Mouse (Mus musculus): ENCODE results near the gene Ccdc96.
A peak's percentile ranks its signal among the peaks of the same experiment; 100 is the strongest.

Gene Ccdc96

DNA sequence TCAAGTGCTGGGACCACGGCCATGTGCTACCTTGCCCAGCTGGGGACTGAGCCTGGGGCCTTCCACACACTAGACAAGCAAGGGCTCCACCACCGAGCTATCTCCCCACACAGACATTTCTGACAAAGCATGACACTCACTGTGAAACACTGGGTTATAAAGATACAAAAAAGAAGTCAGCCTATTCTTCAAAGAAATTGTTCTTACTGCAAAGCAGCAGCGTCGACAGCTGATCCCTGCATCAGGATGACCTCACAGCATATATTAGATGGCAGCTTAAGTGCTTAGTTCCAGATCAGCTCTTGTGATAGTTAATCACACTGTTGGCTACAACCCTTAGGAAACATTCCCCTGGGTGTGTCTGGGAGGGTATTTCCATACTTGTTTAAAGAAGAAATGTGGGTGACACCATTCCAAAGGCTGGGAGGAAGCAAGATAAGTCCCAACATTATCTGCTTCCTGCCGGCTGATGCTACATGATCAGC is 38.9 kb downstream of the Ccdc96 start:
- no peak for DNase-seq (ENCODE audit: low read depth in 1 of 2, low spot score in 2 of 2)

DNA sequence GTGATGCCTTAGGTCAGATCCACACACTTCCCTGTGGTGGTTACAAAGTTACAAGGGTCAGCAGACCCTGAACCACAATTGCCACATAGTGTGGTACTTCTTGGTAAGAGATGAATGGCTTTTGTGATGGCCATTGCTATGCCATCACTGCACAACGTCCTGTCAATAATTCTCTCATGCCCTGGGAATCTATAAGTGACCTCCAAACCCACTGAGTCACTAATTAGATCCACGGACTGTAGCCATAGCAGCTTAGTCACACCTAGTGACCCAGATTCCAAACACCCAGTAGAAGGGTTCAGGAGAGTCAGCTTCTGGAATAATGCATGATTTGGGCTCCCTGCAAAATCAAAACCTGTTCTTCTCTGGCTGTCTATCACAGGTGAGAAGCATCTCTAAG is 40.8 kb downstream of the Ccdc96 start:
- no peak for DNase-seq (ENCODE audit: low read depth in 1 of 2, low spot score in 2 of 2)

GRCm38 (mm10) chr5:36526274-36526673 is 41.9 kb downstream of the Ccdc96 start:
- no peak for DNase-seq (ENCODE audit: low read depth in 1 of 2, low spot score in 2 of 2)

- no peak for DNase-seq (ENCODE audit: low read depth in 1 of 2, low spot score in 2 of 2)
Observed at GRCm38 (mm10) chr5:36526921-36527320, 42.5 kb downstream of the Ccdc96 start.

- DNase-seq (ENCODE audit: low read depth in 1 of 2, low spot score in 2 of 2), result no peak
Observed at GRCm38 (mm10) chr5:36529698-36530097, 45.3 kb downstream of the Ccdc96 start.

GRCm38 (mm10) chr5:36530129-36530751 is 45.9 kb downstream of the Ccdc96 start:
- peak; percentile 60 to 67 for DNase-seq (ENCODE audit: low read depth in 1 of 2, low spot score in 2 of 2)

DNA sequence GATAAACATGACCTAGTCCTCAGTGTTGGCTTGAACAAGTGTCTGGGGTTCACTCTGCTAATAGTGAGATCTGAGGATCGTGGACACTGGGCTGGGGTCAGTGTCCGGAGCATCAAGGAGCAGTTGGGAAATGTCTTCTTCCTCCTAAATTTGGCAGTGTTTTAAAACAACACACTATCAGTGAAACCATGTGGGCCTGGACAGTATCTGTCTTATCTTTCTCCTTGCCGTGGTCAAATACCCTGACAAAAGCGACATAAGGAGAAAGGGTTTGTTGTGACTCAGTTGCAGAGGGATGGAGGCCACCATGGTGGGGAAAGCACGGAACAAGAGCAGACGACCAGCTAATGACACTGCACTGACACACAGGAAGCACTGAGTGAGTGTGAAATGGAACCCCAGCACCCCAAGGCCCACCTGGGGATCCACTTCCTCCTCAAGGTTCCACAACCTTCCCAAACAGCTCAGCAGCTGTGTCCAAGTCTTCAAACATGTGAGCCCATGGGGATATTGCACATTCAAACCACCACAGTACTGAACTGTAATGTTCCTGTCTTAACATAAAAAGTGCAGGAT is 50.2 kb downstream of the Ccdc96 start:
- no peak for DNase-seq (ENCODE audit: low read depth in 1 of 2, low spot score in 2 of 2)

DNA sequence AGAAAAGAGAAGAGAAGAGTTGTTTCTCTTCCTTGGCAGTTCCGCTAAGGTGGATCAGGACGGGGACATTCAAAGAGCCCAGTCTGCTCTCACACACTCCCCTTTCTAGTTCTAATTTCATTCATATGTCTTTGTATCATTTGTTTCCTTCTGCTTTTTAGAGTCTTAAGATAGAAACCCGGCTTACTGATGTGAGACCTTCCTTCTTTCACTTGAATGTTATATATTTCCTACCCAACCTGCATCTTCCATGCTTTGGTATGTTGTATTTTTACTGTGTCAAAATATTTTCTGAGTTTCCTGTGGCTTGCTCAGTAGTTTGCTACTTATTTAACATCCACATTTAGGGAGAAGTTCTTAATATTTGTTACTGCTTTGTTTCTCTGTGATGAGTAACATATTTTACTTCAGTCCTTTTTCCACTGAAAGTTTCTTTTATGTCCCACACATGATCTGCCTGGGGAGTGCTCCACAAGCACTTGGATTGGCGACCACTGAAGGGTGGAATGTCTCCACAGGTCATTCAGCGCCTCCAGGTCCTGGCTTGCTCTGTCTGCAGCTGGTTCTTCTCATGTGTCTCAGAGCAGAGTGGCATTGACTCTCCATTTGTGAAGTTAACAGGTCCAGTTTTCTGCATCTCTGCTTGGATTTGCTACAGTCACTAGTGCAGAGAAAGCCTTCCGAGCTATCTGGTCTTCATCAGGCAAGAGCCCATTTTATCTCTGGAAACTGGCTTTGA is 51.2 kb downstream of the Ccdc96 start:
- DNase-seq (ENCODE audit: low read depth in 1 of 2, low spot score in 2 of 2), result no peak

GRCm38 (mm10) chr5:36536424-36536823 is 52.0 kb downstream of the Ccdc96 start:
- no peak for DNase-seq (ENCODE audit: low read depth in 1 of 2, low spot score in 2 of 2)

Measured in monocyte, adult 2 months (primary cell).